Mouse (Mus musculus) stomach, postnatal 0 days (tissue): ENCODE results near the gene Timm17b.

Experiments
- CTCF ChIP-seq: IDR thresholded peaks from 2 replicates; pipeline ENCODE4 v1.5.1; 2016; ENCODE audit warnings: antibody characterized with exemption, low read depth, mild to moderate bottlenecking, moderate library complexity
- EP300 ChIP-seq: optimal IDR thresholded peaks from 2 replicates; pipeline ENCODE3; 2016; ENCODE audit warnings: antibody characterized with exemption

- TF ChIP-seq CTCF, result peak; percentile 70
- no peak for TF ChIP-seq EP300
Observed at GRCm38 (mm10) chrX:7879819-7880218, 19.3 kb upstream of the Timm17b start.
